Mouse (Mus musculus) hindbrain, embryonic 14.5 days (tissue): Measurements from ENCODE around the gene 2010111I01Rik. TPM values are rescaled to one million over a fixed set of nuclear protein-coding genes. Genes with fewer than 3 reads are reported as not detected.

Experiments
- ATAC-seq: fragments of 200-750 bp; cut with Nextera tagmentation; 2 replicates; pipeline ENCODE4 v1.8.0; 2017; ENCODE audit warnings: moderate number of reproducible peaks, mild to moderate bottlenecking, moderate TSS enrichment, moderate library complexity; ENCODE audit not compliant: low FRiP score
- DNase-seq: peaks from one replicate; pipeline ENCODE4 v3.0.0-alpha.2; 2015; ENCODE audit warnings: low spot score
- H3K27ac ChIP-seq: fragments of 300-500 bp; sonication (generic); 2 replicates; pipeline ENCODE4 v1.5.1; 2014; ENCODE audit warnings: mild to moderate bottlenecking, moderate library complexity
- H3K27me3 ChIP-seq: fragments of 300-500 bp; sonication (generic); 2 replicates; pipeline ENCODE4 v1.6.1; 2014; ENCODE audit warnings: mild to moderate bottlenecking, low read length, mixed read lengths; ENCODE audit not compliant: control insufficient read depth, insufficient read depth
- H3K36me3 ChIP-seq: fragments of 300-500 bp; sonication (generic); replicated peaks from 2 replicates; pipeline ENCODE4 v1.6.1; 2014; ENCODE audit not compliant: control insufficient read depth, insufficient read depth
- H3K4me1 ChIP-seq: fragments of 300-500 bp; sonication (generic); replicated peaks from 2 replicates; pipeline ENCODE4 v1.6.1; 2014; ENCODE audit warnings: antibody characterized with exemption, low read length, mixed read lengths; ENCODE audit not compliant: control insufficient read depth, insufficient read depth
- H3K4me2 ChIP-seq: fragments of 300-500 bp; sonication (generic); replicated peaks from 2 replicates; pipeline ENCODE4 v1.6.1; 2014; ENCODE audit warnings: mild to moderate bottlenecking, moderate library complexity
- H3K4me3 ChIP-seq: fragments of 300-500 bp; sonication (generic); replicated peaks from 2 replicates; pipeline ENCODE4 v1.5.1; 2014; ENCODE audit warnings: mild to moderate bottlenecking, low read length
- H3K9ac ChIP-seq: fragments of 300-500 bp; sonication (generic); 2 replicates; pipeline ENCODE4 v1.6.1; 2014
- H3K9me3 ChIP-seq: fragments of 300-500 bp; sonication (generic); 2 replicates; pipeline ENCODE4 v1.6.1; 2016; ENCODE audit warnings: low read length; ENCODE audit not compliant: control insufficient read depth
- WGBS: fragments of 180-500 bp; shearing (Covaris S2); extraction: QIAGEN DNeasy Blood & Tissue Kit; methylation state at CpG from one replicate; pipeline ENCODE4 v1.1.7; 2014; 5-methylcytosine and 5-hydroxymethylcytosine counted together
- polyA plus RNA-seq: library from polyadenylated mRNA; unstranded; fragments of >200 nt; fragmentation: Nextera tagmentation; extraction: Ambion mirVana; gene quantifications from 2 replicates; pipeline ENCODE4 v1.2.1, GENCODE M21; 2014

Gene 2010111I01Rik
- polyA plus RNA-seq, 1 experiment from 2014 or later = 32.6 TPM

GRCm38 (mm10) chr13:63290126-63290525, 325.4 kb downstream of the 2010111I01Rik start:
- no peak overlapping the region for H3K9ac ChIP-seq
- DNase-seq (no peak), ATAC-seq (no peak)
- 85% methylated on average over 4 of the region's 4 CpGs for WGBS
- H3K4me1 ChIP-seq = 0 out of 2 replicates have a peak, but pooled peaks cover under 1% of the 10 kb centered on the region
- H3K9me3 ChIP-seq = no peaks in the 10 kb centered on the region
- no peak overlapping the region for H3K4me2 ChIP-seq
- no peaks in the 10 kb centered on the region; the same call in 1 of the 2 replicates for H3K27me3 ChIP-seq
- H3K27ac ChIP-seq = no peak overlapping the region
- peaks cover 4% of the 10 kb centered on the region; the same call in 1 of the 2 replicates for H3K36me3 ChIP-seq
- H3K4me3 ChIP-seq = no peak overlapping the region

DNA sequence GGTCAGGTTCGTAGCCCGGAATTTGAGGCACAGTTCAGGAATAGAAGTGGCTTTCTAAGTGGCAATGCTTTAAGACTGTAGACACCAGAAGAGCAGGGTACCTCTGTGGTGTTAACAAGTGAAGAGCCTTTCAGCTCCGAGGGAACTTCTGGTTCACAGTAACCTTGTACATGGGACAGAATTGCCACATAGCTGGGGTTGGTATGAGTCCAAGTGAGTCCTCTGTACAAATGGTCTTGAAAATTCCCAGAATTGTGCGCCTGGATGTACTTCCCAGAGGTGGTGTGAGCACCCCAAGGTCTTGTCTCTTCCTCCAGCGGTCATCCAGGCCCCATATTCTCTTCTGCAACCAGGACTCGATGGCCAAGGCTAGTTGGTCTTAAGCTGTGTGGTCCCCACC, 326.3 kb downstream of the 2010111I01Rik start:
- 99% methylated on average over 6 of the region's 6 CpGs for WGBS
- H3K27me3 ChIP-seq = no peaks in the 10 kb centered on the region; the same call in 1 of the 2 replicates
- H3K4me2 ChIP-seq = no peak overlapping the region

DNA sequence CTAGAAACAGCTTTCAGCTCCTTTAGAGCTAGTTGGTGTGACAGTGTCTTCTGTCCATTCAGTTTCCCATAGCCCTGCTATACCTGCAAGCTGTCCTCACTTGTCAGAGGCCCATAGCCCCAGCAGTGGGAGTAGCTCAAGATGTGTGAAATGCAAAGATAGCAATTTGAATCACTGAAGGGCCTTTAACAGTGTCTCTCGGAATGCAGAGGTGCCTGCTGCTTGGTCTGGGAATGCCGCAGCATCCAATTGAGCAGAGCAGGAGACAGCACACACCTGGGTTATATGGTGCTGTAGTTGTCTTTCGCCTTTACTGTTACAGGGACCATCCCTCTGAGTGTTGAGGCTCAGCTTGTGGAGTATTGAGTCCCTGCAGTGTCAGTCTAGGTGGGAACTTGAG, 329.0 kb downstream of the 2010111I01Rik start:
- Histone ChIP-seq H3K27ac (no peak overlapping the region), H3K27me3 (no peaks in the 10 kb centered on the region; the same call in 1 of the 2 replicates)

More for the DNA sequence above, 326.3 kb downstream of the 2010111I01Rik start:
- Histone ChIP-seq H3K36me3 (no peaks in the 10 kb centered on the region; the same call in 1 of the 2 replicates), H3K4me1 (0 out of 2 replicates have a peak, but pooled peaks cover 3% of the 10 kb centered on the region), H3K9ac (no peak overlapping the region), H3K4me3 (no peak overlapping the region), H3K9me3 (no peaks in the 10 kb centered on the region), H3K27ac (no peak overlapping the region)
- ATAC-seq (no peak), DNase-seq (no peak)

GRCm38 (mm10) chr13:63294359-63295193, 329.9 kb downstream of the 2010111I01Rik start:
- WGBS = 16% methylated on average over 15 of the region's 15 CpGs
- peak; percentile 29; the same call in 1 of the 2 replicates for ATAC-seq
- Histone ChIP-seq H3K27me3 (no peaks in the 10 kb centered on the region; the same call in 1 of the 2 replicates), H3K4me3 (no peak overlapping the region), H3K9me3 (no peaks in the 10 kb centered on the region), H3K27ac (peak overlapping the region; percentile 26; the same call in 1 of the 2 replicates), H3K4me1 (0 out of 2 replicates have a peak, but pooled peaks cover 3% of the 10 kb centered on the region), H3K36me3 (peaks cover 15% of the 10 kb centered on the region; the same call in 1 of the 2 replicates), H3K9ac (no peak overlapping the region), H3K4me2 (no peak overlapping the region)
- DNase-seq = no peak

More for the DNA sequence above, 329.0 kb downstream of the 2010111I01Rik start:
- no peaks in the 10 kb centered on the region for H3K9me3 ChIP-seq
- no peak overlapping the region for H3K4me2 ChIP-seq
- peaks cover 8% of the 10 kb centered on the region; the same call in 1 of the 2 replicates for H3K36me3 ChIP-seq
- H3K4me1 ChIP-seq = 0 out of 2 replicates have a peak, but pooled peaks cover 3% of the 10 kb centered on the region
- WGBS = 45% methylated on average over 3 of the region's 3 CpGs
- no peak overlapping the region for H3K4me3 ChIP-seq
- ATAC-seq = no peak
- H3K9ac ChIP-seq = no peak overlapping the region
- no peak for DNase-seq

GRCm38 (mm10) chr13:63296300-63296699, 331.6 kb downstream of the 2010111I01Rik start:
- Histone ChIP-seq H3K9me3 (no peaks in the 10 kb centered on the region), H3K9ac (no peak overlapping the region), H3K4me3 (no peak overlapping the region), H3K36me3 (peaks cover 25% of the 10 kb centered on the region; the same call in 1 of the 2 replicates), H3K27ac (no peak overlapping the region), H3K4me1 (0 out of 2 replicates have a peak, but pooled peaks cover 3% of the 10 kb centered on the region), H3K27me3 (no peaks in the 10 kb centered on the region; the same call in 1 of the 2 replicates), H3K4me2 (no peak overlapping the region)
- no peak for DNase-seq
- 93% methylated on average over 11 of the region's 11 CpGs for WGBS
- ATAC-seq = no peak

GRCm38 (mm10) chr13:63297003-63297402, 332.3 kb downstream of the 2010111I01Rik start:
- Histone ChIP-seq H3K27ac (no peak overlapping the region), H3K9ac (no peak overlapping the region), H3K4me2 (no peak overlapping the region), H3K4me3 (no peak overlapping the region), H3K36me3 (peaks cover 32% of the 10 kb centered on the region; the same call in 1 of the 2 replicates), H3K4me1 (0 out of 2 replicates have a peak, but pooled peaks cover 3% of the 10 kb centered on the region), H3K27me3 (no peaks in the 10 kb centered on the region; the same call in 1 of the 2 replicates), H3K9me3 (no peaks in the 10 kb centered on the region)
- ATAC-seq (no peak), DNase-seq (no peak)
- WGBS = 90% methylated on average over 2 of the region's 2 CpGs

DNA sequence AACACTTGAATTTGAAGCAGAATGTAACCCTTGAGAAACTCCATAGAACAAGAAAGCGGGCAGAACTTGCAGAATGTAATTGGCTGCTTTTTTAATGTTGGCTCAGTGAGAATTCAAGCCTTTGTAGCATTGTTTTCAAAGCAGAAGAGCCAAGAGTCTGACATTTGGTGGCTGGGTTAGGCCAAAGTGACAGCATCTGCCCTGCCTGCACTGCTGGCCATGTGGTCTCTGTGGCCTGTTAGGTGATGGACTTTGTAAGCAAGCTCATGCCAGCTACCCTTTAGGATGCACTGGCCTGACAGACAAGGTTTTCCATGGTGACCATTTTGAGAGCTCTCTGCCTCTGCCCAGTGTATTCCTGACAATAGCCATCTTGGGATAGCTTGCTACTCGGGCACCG, 333.2 kb downstream of the 2010111I01Rik start:
- no peak for DNase-seq
- H3K9ac ChIP-seq = no peak overlapping the region
- ATAC-seq = no peak
- WGBS = 91% methylated on average over 3 of the region's 3 CpGs
- H3K4me2 ChIP-seq = no peak overlapping the region
- H3K36me3 ChIP-seq = peaks cover 42% of the 10 kb centered on the region; the same call in 1 of the 2 replicates
- no peaks in the 10 kb centered on the region for H3K9me3 ChIP-seq
- H3K4me1 ChIP-seq = 0 out of 2 replicates have a peak, but pooled peaks cover 3% of the 10 kb centered on the region
- H3K4me3 ChIP-seq = no peak overlapping the region
- no peaks in the 10 kb centered on the region for H3K27me3 ChIP-seq
- no peak overlapping the region for H3K27ac ChIP-seq

DNA sequence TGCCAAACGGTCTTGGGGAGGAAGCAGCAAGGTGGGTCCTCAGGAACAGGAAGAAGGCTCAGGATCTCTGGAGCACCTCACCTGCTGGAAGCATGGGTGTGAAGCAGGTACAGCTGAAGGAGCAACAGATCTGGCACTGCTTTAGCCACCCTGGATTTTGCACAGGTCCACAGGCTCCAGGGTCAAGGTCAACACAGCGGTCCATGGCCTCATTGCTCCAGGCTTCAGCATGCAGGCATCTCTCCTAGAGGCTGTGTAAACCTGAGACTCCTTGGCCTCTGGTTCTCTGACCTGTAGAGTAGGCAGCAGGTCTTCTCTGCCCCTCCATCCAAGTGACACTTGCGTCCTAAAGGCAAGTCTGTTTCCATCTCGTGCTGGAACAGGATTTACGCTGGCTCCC, 334.2 kb downstream of the 2010111I01Rik start:
- Histone ChIP-seq H3K4me2 (no peak overlapping the region), H3K9me3 (no peaks in the 10 kb centered on the region), H3K36me3 (peaks cover 44% of the 10 kb centered on the region; the same call in 1 of the 2 replicates), H3K4me3 (no peak overlapping the region), H3K27ac (no peak overlapping the region), H3K9ac (no peak overlapping the region), H3K4me1 (0 out of 2 replicates have a peak, but pooled peaks cover 3% of the 10 kb centered on the region), H3K27me3 (no peaks in the 10 kb centered on the region)
- ATAC-seq (no peak), DNase-seq (no peak)
- WGBS = 91% methylated on average over 5 of the region's 5 CpGs

GRCm38 (mm10) chr13:63300929-63301328, 336.2 kb downstream of the 2010111I01Rik start:
- Histone ChIP-seq H3K36me3 (peaks cover 44% of the 10 kb centered on the region; the same call in 1 of the 2 replicates), H3K9me3 (no peaks in the 10 kb centered on the region), H3K27me3 (no peaks in the 10 kb centered on the region), H3K4me3 (no peak overlapping the region), H3K4me1 (peaks cover 6% of the 10 kb centered on the region; the same call in 1 of the 2 replicates), H3K27ac (no peak overlapping the region), H3K9ac (no peak overlapping the region), H3K4me2 (no peak overlapping the region)
- DNase-seq = no peak
- WGBS = 84% methylated on average over 7 of the region's 7 CpGs
- ATAC-seq = no peak
